Mouse (Mus musculus): ENCODE data around the gene Pex10.

DNA sequence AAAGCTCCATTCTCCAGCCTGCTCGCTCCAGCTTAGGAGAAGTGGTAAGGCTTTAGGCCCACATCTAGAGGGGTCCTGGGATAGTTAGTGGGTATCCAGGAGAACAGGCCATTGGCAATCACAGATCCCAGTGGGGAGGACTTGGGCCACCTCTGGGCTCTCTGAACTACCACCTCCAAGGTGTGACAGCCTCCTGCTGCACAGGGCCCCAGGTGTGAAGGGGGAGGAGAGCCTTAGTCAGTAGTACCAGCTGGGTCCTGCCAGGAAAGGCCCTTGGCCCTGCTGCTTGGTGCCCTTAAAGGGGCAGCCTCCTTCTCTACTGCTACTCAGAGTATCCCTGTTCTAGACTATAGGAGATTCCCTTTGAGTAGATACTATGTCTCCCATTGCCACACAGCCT lies 46.7 kb upstream of the Pex10 start:
- TF ChIP-seq CTCF (IDR thresholded peaks at IDR 0.05; ENCODE audit: insufficient read depth, low read depth, low read length) (no peak), POLR2A (IDR thresholded peaks at IDR 0.05; ENCODE audit: insufficient read depth, low read depth, low read length) (no peak)

All from olfactory bulb, adult 2 months (tissue).